12 mouse cellular contexts compared by ENCODE assay signal in genomic region chr10:126082576-126082975, GRCm38 (mm10).
A peak's percentile ranks its signal among the peaks of the same experiment; 100 is the strongest.
DNase-seq lines count a peak whose midpoint lies in the region; ATAC-seq and TF ChIP-seq lines count a peak whose summit lies in the region.
"Had no signal": no experiment of that assay in that cellular context is flagged by ENCODE, and none has a peak within 500 bp of the region (broad histone marks: within the 10 kb centered on the region; RNA-seq: fewer than 3 reads in every experiment).

No protein-coding gene starts in this region.

- H3K9me3 ChIP-seq in embryonic facial prominence, embryonic 10.5 days, result no peaks in the 10 kb centered on the region
- no peaks in the 10 kb centered on the region for H3K9me3 ChIP-seq in neural tube, embryonic 13.5 days
- H3K9me3 ChIP-seq: heart, embryonic 15.5 days; limb, embryonic 12.5 days had no signal

- peak; percentile 55 for DNase-seq in embryo, embryonic 10 days (ENCODE audit: low spot score)
- DNase-seq in embryo, embryonic 9.5 days (ENCODE audit: extremely low spot score), result no peak
- peak; percentile 87 for DNase-seq in left cerebral cortex, postnatal 4 days
- DNase-seq in left cerebral cortex, adult 8-10 months (ENCODE audit: low spot score in 2 of 2), result no peak
- DNase-seq in embryonic facial prominence, embryonic 10.5 days (ENCODE audit: low spot score), result peak; percentile 15
- no peak for DNase-seq in thymus, postnatal 10 days (ENCODE audit: low spot score in 2 of 2)
- no peak for DNase-seq in gastrocnemius, adult 2 months

- no peak for TF ChIP-seq CTCF in gastrocnemius, adult 2 months (IDR thresholded peaks at IDR 0.05)

- peak overlapping the region; percentile 11; the same call in 1 of the 2 replicates for H3K4me2 ChIP-seq in neural tube, embryonic 13.5 days
- H3K4me2 ChIP-seq: heart, embryonic 15.5 days; limb, embryonic 12.5 days; midbrain, embryonic 11.5 days had no signal

- H3K27me3 ChIP-seq in embryonic facial prominence, embryonic 10.5 days (replicated peaks; ENCODE audit: low read depth, poor library complexity, severe bottlenecking), result no peaks in the 10 kb centered on the region
- H3K27me3 ChIP-seq in neural tube, embryonic 13.5 days, result no peaks in the 10 kb centered on the region
- H3K27me3 ChIP-seq: heart, embryonic 15.5 days; limb, embryonic 12.5 days had no signal

- intact Hi-C loops in left cerebral cortex, postnatal 4 days (cut with DNase I), result no loop called here
- intact Hi-C loops in gastrocnemius, adult 2 months (cut with DNase I), result no loop called here

- no peak for ATAC-seq in neural tube, embryonic 13.5 days (ENCODE audit: low read depth)

- no peak overlapping the region for H3K4me3 ChIP-seq in embryonic facial prominence, embryonic 10.5 days
- no peak overlapping the region for H3K4me3 ChIP-seq in neural tube, embryonic 13.5 days
- H3K4me3 ChIP-seq in gastrocnemius, adult 2 months, result no peak overlapping the region
- H3K4me3 ChIP-seq: heart, embryonic 15.5 days; layer of hippocampus, adult 2 months; limb, embryonic 12.5 days had no signal

- H3K36me3 ChIP-seq in embryonic facial prominence, embryonic 10.5 days (replicated peaks), result no peaks in the 10 kb centered on the region
- H3K36me3 ChIP-seq in neural tube, embryonic 13.5 days, result no peaks in the 10 kb centered on the region
- H3K36me3 ChIP-seq: heart, embryonic 15.5 days; limb, embryonic 12.5 days had no signal

- no peak overlapping the region for H3K9ac ChIP-seq in neural tube, embryonic 13.5 days
- H3K9ac ChIP-seq: heart, embryonic 15.5 days; limb, embryonic 12.5 days had no signal

- 77% methylated on average over 11 of the region's 11 CpGs for WGBS in embryonic facial prominence, embryonic 10.5 days
- 32% methylated on average over 11 of the region's 11 CpGs for WGBS in neural tube, embryonic 13.5 days

- no peaks in the 10 kb centered on the region for H3K4me1 ChIP-seq in embryonic facial prominence, embryonic 10.5 days
- H3K4me1 ChIP-seq in neural tube, embryonic 13.5 days (replicated peaks), result 0 out of 2 replicates have a peak, but pooled peaks cover 3% of the 10 kb centered on the region
- H3K4me1 ChIP-seq: heart, embryonic 15.5 days; limb, embryonic 12.5 days had no signal

- no peak overlapping the region for H3K27ac ChIP-seq in embryonic facial prominence, embryonic 10.5 days (replicated peaks)
- no peak overlapping the region for H3K27ac ChIP-seq in neural tube, embryonic 13.5 days (replicated peaks)
- no peak overlapping the region for H3K27ac ChIP-seq in gastrocnemius, adult 2 months
- H3K27ac ChIP-seq: heart, embryonic 15.5 days; layer of hippocampus, adult 2 months; limb, embryonic 12.5 days had no signal

Comparison
In these comparisons a context has a peak if more than half of its experiments do, and no peak if none do; other contexts are left out.
1. DNase-seq: peak in embryo, embryonic 10 days (single experiment), left cerebral cortex, postnatal 4 days (single experiment) and embryonic facial prominence, embryonic 10.5 days (single experiment); none in embryo, embryonic 9.5 days (single experiment), left cerebral cortex, adult 8-10 months (0 of 2), thymus, postnatal 10 days (0 of 2) and gastrocnemius, adult 2 months (single experiment).